19 mouse cellular contexts compared by ENCODE assay signal in genomic region chr8:81703571-81704365, GRCm38 (mm10).
DNase-seq lines count a peak whose midpoint lies in the region; ATAC-seq and TF ChIP-seq lines count a peak whose summit lies in the region.
"Had no signal": no experiment of that assay in that cellular context is flagged by ENCODE, and none has a peak within 500 bp of the region (broad histone marks: within the 10 kb centered on the region; RNA-seq: fewer than 3 reads in every experiment).

No protein-coding gene starts in this region.

- ATAC-seq in activated CD4-positive, CD25-positive, alpha-beta regulatory T cell, adult 4 months, result peak; percentile 63
- ATAC-seq in granulocyte monocyte progenitor cell, adult 5-6 weeks (replicated peaks; ENCODE audit: poor library complexity, severe bottlenecking), result no peak
- ATAC-seq: forebrain, embryonic 15.5 days; hindbrain, embryonic 16.5 days; intestine, embryonic 15.5 days had no signal

- DNase-seq in thymus, postnatal 0 days (ENCODE audit: low spot score), result peak; percentile 40
- no peak for DNase-seq in thymus, postnatal 36 days
- peak; percentile 70 for DNase-seq in CD4-positive, CD25-positive, alpha-beta regulatory T cell, adult 2 months (ENCODE audit: low read depth, low spot score)
- no peak for DNase-seq in kidney, adult 2 months
- no peak for DNase-seq in left cerebral cortex, adult 18-20 months (ENCODE audit: low spot score in 2 of 2)
- DNase-seq: adrenal gland, postnatal 10 days; cerebellum, adult 11 months; cerebellum, adult 9-10 months; cerebellum, postnatal 25 days; gastrocnemius, postnatal 36 days; heart, postnatal 4 days had no signal

- H3K27ac ChIP-seq in kidney, adult 2 months (ENCODE audit: insufficient read depth, low read depth, low read length), result no peak overlapping the region
- H3K27ac ChIP-seq: embryonic facial prominence, embryonic 12.5 days; forebrain, embryonic 15.5 days; heart, embryonic 13.5 days; hindbrain, embryonic 12.5 days; intestine, embryonic 15.5 days had no signal

- H3K36me3 ChIP-seq in kidney, adult 2 months (ENCODE audit: control insufficient read depth, insufficient read depth, low read length), result no peaks in the 10 kb centered on the region
- H3K36me3 ChIP-seq: embryonic facial prominence, embryonic 12.5 days; forebrain, embryonic 15.5 days; heart, embryonic 13.5 days; hindbrain, embryonic 12.5 days; intestine, embryonic 15.5 days had no signal

- TF ChIP-seq POLR2A in kidney, adult 2 months (IDR thresholded peaks at IDR 0.05; ENCODE audit: low read depth, low read length), result no peak

- no peak for TF ChIP-seq CTCF in kidney, adult 2 months (conservative IDR thresholded peaks at IDR 0.05; ENCODE audit: insufficient read depth, insufficient read length, low read depth, low read length)

- no peaks in the 10 kb centered on the region for H3K27me3 ChIP-seq in kidney, adult 2 months (replicated peaks; ENCODE audit: control insufficient read depth, insufficient read depth, low read length)
- H3K27me3 ChIP-seq: embryonic facial prominence, embryonic 12.5 days; forebrain, embryonic 15.5 days; heart, embryonic 13.5 days; hindbrain, embryonic 12.5 days; intestine, embryonic 15.5 days had no signal

- H3K4me3 ChIP-seq in kidney, adult 2 months (ENCODE audit: insufficient read depth, low read depth, low read length), result no peak overlapping the region
- H3K4me3 ChIP-seq: embryonic facial prominence, embryonic 12.5 days; forebrain, embryonic 15.5 days; heart, embryonic 13.5 days; hindbrain, embryonic 12.5 days; intestine, embryonic 15.5 days had no signal

- H3K4me1 ChIP-seq in kidney, adult 2 months (ENCODE audit: control insufficient read depth, insufficient read depth, low read length), result no peaks in the 10 kb centered on the region
- H3K4me1 ChIP-seq: embryonic facial prominence, embryonic 12.5 days; forebrain, embryonic 15.5 days; heart, embryonic 13.5 days; hindbrain, embryonic 12.5 days; intestine, embryonic 15.5 days had no signal

- WGBS in kidney, adult 2 months, result 71% methylated on average over 3 of the region's 3 CpGs

Comparison
In these comparisons a context has a peak if more than half of its experiments do, and no peak if none do; other contexts are left out.
1. DNase-seq: peak in thymus, postnatal 0 days (single experiment) and CD4-positive, CD25-positive, alpha-beta regulatory T cell, adult 2 months (single experiment); none in thymus, postnatal 36 days (0 of 2), kidney, adult 2 months (single experiment) and left cerebral cortex, adult 18-20 months (0 of 2).